Mouse (Mus musculus) bone marrow, adult 2 months (tissue): ENCODE data around the gene Ssh1. TPM values are rescaled to one million over a fixed set of nuclear protein-coding genes. Genes with fewer than 3 reads are reported as not detected.

Source experiments
- H3K27ac ChIP-seq: fragments of 200-500 bp; 2 replicates; pipeline ENCODE4 v1.5.1; 2012; ENCODE audit warnings: low read depth, mild to moderate bottlenecking, control low read depth, inconsistent platforms, low read length; ENCODE audit not compliant: control insufficient read depth, poor library complexity, insufficient read depth
- H3K4me1 ChIP-seq: fragments of 200-500 bp; 2 replicates; pipeline ENCODE4 v1.6.1; 2011; ENCODE audit warnings: low read length; ENCODE audit not compliant: control insufficient read depth, insufficient read depth
- H3K4me3 ChIP-seq: fragments of 200-500 bp; replicated peaks from 2 replicates; pipeline ENCODE3; 2011; ENCODE audit warnings: mild to moderate bottlenecking, low read depth, low read length, control low read depth; ENCODE audit not compliant: control insufficient read depth
- CTCF ChIP-seq: fragments of 200-500 bp; IDR thresholded peaks from 2 replicates; pipeline ENCODE4 v1.5.1; 2011; ENCODE audit warnings: low read length, control low read depth; ENCODE audit not compliant: control insufficient read depth, insufficient read depth
- POLR2A ChIP-seq: fragments of 200-500 bp; IDR thresholded peaks from 2 replicates; pipeline ENCODE4 v1.6.1; 2011; ENCODE audit warnings: low read depth, mild to moderate bottlenecking, control low read depth, low read length, borderline replicate concordance; ENCODE audit not compliant: control insufficient read depth
- WGBS: fragments of 180-500 bp; shearing (Covaris S2); methylation state at CpG from one replicate; pipeline ENCODE4 v1.1.7; 2018; 5-methylcytosine and 5-hydroxymethylcytosine counted together
- polyA plus RNA-seq: library from polyadenylated mRNA; stranded (reverse); fragments of >200 nt; gene quantifications from 2 replicates; pipeline ENCODE4 v1.2.4, GENCODE M21; 2011; ENCODE audit warnings: low replicate concordance; ENCODE audit not compliant: missing spikeins, insufficient read depth, insufficient read length

Gene Ssh1
- polyA plus RNA-seq, 1 experiment, result 14.4 TPM

- WGBS, result 85% methylated on average over 12 of the region's 12 CpGs
- TF ChIP-seq POLR2A (no peak), CTCF (no peak)
- H3K4me1 ChIP-seq, result no peaks in the 10 kb centered on the region
- no peak overlapping the region for H3K4me3 ChIP-seq
- no peak overlapping the region for H3K27ac ChIP-seq
These were observed 54.3 kb downstream of the Ssh1 start for GRCm38 (mm10) chr5:113939263-113939900.

- H3K4me3 ChIP-seq, result no peak overlapping the region
- TF ChIP-seq POLR2A, result no peak
- TF ChIP-seq CTCF, result no peak
- H3K27ac ChIP-seq, result no peak overlapping the region
- WGBS, result 20% methylated on average over 7 of the region's 7 CpGs
- H3K4me1 ChIP-seq, result no peaks in the 10 kb centered on the region
These were observed 56.0 kb downstream of the Ssh1 start for GRCm38 (mm10) chr5:113937650-113938049.

GRCm38 (mm10) chr5:113933889-113934288 lies 59.8 kb downstream of the Ssh1 start:
- no peak overlapping the region for H3K4me3 ChIP-seq
- no peak for TF ChIP-seq POLR2A
- no peak for TF ChIP-seq CTCF
- no peak overlapping the region for H3K27ac ChIP-seq
- no peaks in the 10 kb centered on the region; the same call in 1 of the 2 replicates for H3K4me1 ChIP-seq
- 70% methylated on average over 6 of the region's 6 CpGs for WGBS

GRCm38 (mm10) chr5:113933480-113933879 lies 60.2 kb downstream of the Ssh1 start:
- no peaks in the 10 kb centered on the region; the same call in 1 of the 2 replicates for H3K4me1 ChIP-seq
- no peak overlapping the region for H3K27ac ChIP-seq
- 78% methylated on average over 4 of the region's 4 CpGs for WGBS
- TF ChIP-seq POLR2A (no peak), CTCF (peak; percentile 39; the same call in 1 of the 2 replicates)
- H3K4me3 ChIP-seq, result no peak overlapping the region

GRCm38 (mm10) chr5:113932310-113932709 lies 61.4 kb downstream of the Ssh1 start:
- Histone ChIP-seq H3K4me1 (no peaks in the 10 kb centered on the region; the same call in 1 of the 2 replicates), H3K4me3 (no peak overlapping the region), H3K27ac (no peak overlapping the region)
- TF ChIP-seq CTCF (no peak), POLR2A (no peak)
- WGBS, result 80% methylated on average over 3 of the region's 3 CpGs

GRCm38 (mm10) chr5:113930648-113931609 lies 62.8 kb downstream of the Ssh1 start:
- Histone ChIP-seq H3K4me1 (no peaks in the 10 kb centered on the region; the same call in 1 of the 2 replicates), H3K4me3 (no peak overlapping the region), H3K27ac (no peak overlapping the region)
- no peak for TF ChIP-seq CTCF
- TF ChIP-seq POLR2A, result no peak
- WGBS, result 16% methylated on average over 18 of the region's 18 CpGs

GRCm38 (mm10) chr5:113929950-113930647 lies 63.6 kb downstream of the Ssh1 start:
- H3K27ac ChIP-seq, result no peak overlapping the region

More at GRCm38 (mm10) chr5:113929950-113930647, 63.6 kb downstream of the Ssh1 start:
- H3K4me1 ChIP-seq, result peaks cover under 1% of the 10 kb centered on the region; the same call in 1 of the 2 replicates
- TF ChIP-seq CTCF (no peak), POLR2A (no peak)
- no peak overlapping the region for H3K4me3 ChIP-seq
- 57% methylated on average over 10 of the region's 10 CpGs for WGBS
